Mouse (Mus musculus) spleen, adult 2 months (tissue): ENCODE measurements around the gene Pknox2.
A peak's percentile ranks its signal among the peaks of the same experiment; 100 is the strongest.

ENCODE experiments used
- CTCF ChIP-seq: fragments of 200-500 bp; IDR thresholded peaks from 2 replicates; pipeline ENCODE4 v1.5.1; 2011; ENCODE audit warnings: mild to moderate bottlenecking, inconsistent platforms; ENCODE audit not compliant: insufficient read depth, insufficient read length, insufficient replicate concordance; ENCODE audit errors: extremely low read depth
- POLR2A ChIP-seq: fragments of 200-500 bp; IDR thresholded peaks from 2 replicates; pipeline ENCODE4 v1.6.1; 2011; ENCODE audit warnings: low read depth, low read length, inconsistent platforms

- peak; percentile 14; the same call in 1 of the 2 replicates for TF ChIP-seq CTCF
- TF ChIP-seq POLR2A = no peak
Measured at GRCm38 (mm10) chr9:36890552-36890951, 256.7 kb downstream of the Pknox2 start.
